Mouse (Mus musculus): Measurements from ENCODE around the gene Cope.

DNA sequence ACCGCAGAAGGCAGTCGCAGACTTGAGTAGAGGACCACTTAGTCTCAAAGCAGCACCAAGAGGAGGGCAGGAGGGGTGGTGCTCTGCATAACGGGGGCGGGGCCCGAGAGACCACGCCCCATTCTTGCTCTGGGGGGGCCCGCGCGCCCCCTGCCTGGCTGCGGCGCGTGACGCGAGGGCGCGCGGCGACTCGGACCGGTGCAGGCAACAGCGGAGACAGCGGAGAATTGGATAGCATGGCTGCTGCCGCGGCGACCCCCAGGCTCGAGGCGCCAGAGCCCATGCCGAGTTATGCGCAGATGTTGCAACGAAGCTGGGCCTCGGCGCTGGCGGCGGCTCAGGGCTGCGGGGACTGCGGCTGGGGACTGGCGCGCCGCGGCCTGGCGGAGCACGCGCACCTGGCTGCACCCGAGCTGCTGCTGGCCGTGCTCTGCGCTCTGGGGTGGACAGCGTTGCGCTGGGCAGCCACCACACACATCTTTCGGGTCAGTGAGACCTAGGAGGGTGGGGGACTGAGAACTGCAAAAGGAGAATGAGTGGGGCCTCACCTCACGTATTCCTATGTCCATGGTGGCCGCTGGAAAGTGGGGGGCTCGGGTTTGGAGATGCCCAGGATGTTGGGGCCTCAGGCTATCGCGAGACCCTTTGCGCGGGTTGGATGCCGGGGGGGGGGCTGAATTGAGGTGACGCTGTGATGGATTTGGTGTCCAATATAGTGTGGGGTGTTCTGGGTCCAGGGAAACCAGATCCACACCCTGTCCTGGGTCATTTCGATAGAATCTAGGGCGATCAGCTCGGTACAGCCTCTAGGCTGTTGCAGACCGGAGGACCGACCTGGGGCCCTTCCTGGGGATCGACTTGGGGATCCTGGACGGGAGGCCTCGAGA, 13.5 kb downstream of the Cope start, which contains the start of gene Cers1:
- TF ChIP-seq TAL1 (IDR thresholded peaks at IDR 0.05; ENCODE audit: low read length), result no peak
- no peak for TF ChIP-seq GATA1 (IDR thresholded peaks at IDR 0.05; ENCODE audit: low read length)
